In the genomic region with DNA sequence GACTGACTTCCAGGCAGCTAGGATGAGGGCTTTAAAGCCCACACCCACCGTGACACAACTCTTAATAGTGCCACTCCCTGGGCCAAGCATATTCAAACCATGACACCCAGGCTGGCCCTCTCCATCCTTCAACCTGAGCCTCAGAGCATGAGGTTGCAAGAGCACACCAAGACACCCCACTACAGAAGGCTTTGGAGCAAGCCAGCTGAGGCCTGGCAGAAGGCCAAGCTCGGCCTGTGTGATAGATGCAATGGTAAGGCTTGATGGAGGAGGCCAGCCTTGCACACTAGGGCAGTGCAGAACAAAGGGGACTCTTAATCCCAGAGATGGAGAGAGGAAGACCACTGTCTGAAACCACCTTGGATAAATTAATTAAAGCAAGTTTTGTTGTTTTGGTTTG, we compare ENCODE assay signal across 17 mouse cellular contexts. TPM values are rescaled to one million over a fixed set of nuclear protein-coding genes. Genes with fewer than 3 reads are reported as not detected.
DNase-seq lines count a peak whose midpoint lies in the region; ATAC-seq and TF ChIP-seq lines count a peak whose summit lies in the region.
"Had no signal": no experiment of that assay in that cellular context is flagged by ENCODE, and none has a peak within 500 bp of the region (broad histone marks: within the 10 kb centered on the region; RNA-seq: fewer than 3 reads in every experiment).

No protein-coding gene starts in this region.

- H3K9ac ChIP-seq in hindbrain, postnatal 0 days (replicated peaks; ENCODE audit: low read length): no peak overlapping the region
- H3K9ac ChIP-seq in hindbrain, embryonic 13.5 days: no peak overlapping the region
- H3K9ac ChIP-seq: forebrain, embryonic 12.5 days; heart, embryonic 15.5 days; hindbrain, embryonic 12.5 days had no signal

- ATAC-seq in hindbrain, postnatal 0 days: no peak
- no peak for ATAC-seq in hindbrain, embryonic 13.5 days (ENCODE audit: low FRiP score)
- ATAC-seq: intestine, embryonic 16.5 days had no signal

- DNase-seq in hindbrain, postnatal 0 days (ENCODE audit: low spot score): peak; percentile 30
- peak; percentile 43 to 45 for DNase-seq in right cerebral cortex, postnatal 10 days (ENCODE audit: low spot score in 2 of 2)
- no peak for DNase-seq in right cerebral cortex, adult 18-20 months
- peak; percentile 27 for DNase-seq in adrenal gland, postnatal 14 days
- peak; percentile 10 to 23 for DNase-seq in cerebellum, postnatal 36 days
- DNase-seq in urinary bladder, adult 18-20 months (ENCODE audit: low spot score in 2 of 2): no peak
- DNase-seq: embryo, embryonic 11 days; heart, adult 18-20 months; kidney, postnatal 14 days; thymus, adult 2 months had no signal

- no peak overlapping the region for H3K4me3 ChIP-seq in hindbrain, postnatal 0 days (ENCODE audit: low read length)
- H3K4me3 ChIP-seq in hindbrain, embryonic 13.5 days: no peak overlapping the region
- H3K4me3 ChIP-seq: forebrain, embryonic 12.5 days; heart, embryonic 15.5 days; hindbrain, embryonic 12.5 days; megakaryocyte, embryonic 14.5 days had no signal

- H3K4me2 ChIP-seq in hindbrain, postnatal 0 days (ENCODE audit: low read depth, low read length): no peak overlapping the region
- H3K4me2 ChIP-seq in hindbrain, embryonic 13.5 days: no peak overlapping the region
- H3K4me2 ChIP-seq: forebrain, embryonic 12.5 days; heart, embryonic 15.5 days; hindbrain, embryonic 12.5 days; liver, embryonic 11.5 days had no signal

- no peak for TF ChIP-seq CTCF in hindbrain, postnatal 0 days (IDR thresholded peaks at IDR 0.05; ENCODE audit: low read depth)

- H3K4me1 ChIP-seq in hindbrain, postnatal 0 days (ENCODE audit: insufficient read depth, low read length): peaks cover 5% of the 10 kb centered on the region; the same call in 1 of the 2 replicates
- peaks cover 13% of the 10 kb centered on the region for H3K4me1 ChIP-seq in hindbrain, embryonic 13.5 days (replicated peaks)

- no peaks in the 10 kb centered on the region for H3K36me3 ChIP-seq in hindbrain, postnatal 0 days (ENCODE audit: insufficient read depth, low read length)
- H3K36me3 ChIP-seq in hindbrain, embryonic 13.5 days: no peaks in the 10 kb centered on the region
- H3K36me3 ChIP-seq: forebrain, embryonic 12.5 days; heart, embryonic 15.5 days; hindbrain, embryonic 12.5 days had no signal

- no peaks in the 10 kb centered on the region for H3K9me3 ChIP-seq in hindbrain, postnatal 0 days (ENCODE audit: low read length)
- H3K9me3 ChIP-seq in hindbrain, embryonic 13.5 days: no peaks in the 10 kb centered on the region
- H3K9me3 ChIP-seq: forebrain, embryonic 12.5 days; heart, embryonic 15.5 days; hindbrain, embryonic 12.5 days had no signal

- H3K27ac ChIP-seq in hindbrain, postnatal 0 days: no peak overlapping the region
- H3K27ac ChIP-seq in hindbrain, embryonic 13.5 days: no peak overlapping the region
- H3K27ac ChIP-seq: forebrain, embryonic 12.5 days; heart, embryonic 15.5 days; hindbrain, embryonic 12.5 days had no signal

- 66% methylated on average over 2 of the region's 2 CpGs for WGBS in hindbrain, postnatal 0 days
- 88% methylated on average over 2 of the region's 2 CpGs for WGBS in hindbrain, embryonic 13.5 days

- no peaks in the 10 kb centered on the region for H3K27me3 ChIP-seq in hindbrain, postnatal 0 days (ENCODE audit: insufficient read depth, low read length)
- 0 out of 2 replicates have a peak, but pooled peaks cover 4% of the 10 kb centered on the region for H3K27me3 ChIP-seq in hindbrain, embryonic 13.5 days

RNA-seq across cellular contexts. Expression of gene Cgn, which starts 3.2 kb away (rescaled TPM):
- total RNA-seq in hindbrain, postnatal 0 days (2014; rRNA removed): 5.8 and 7.7 TPM in 2 replicates
- polyA plus RNA-seq in hindbrain, postnatal 0 days (2015; fragmentation: Nextera tagmentation; extraction: Ambion mirVana): 9.8 and 10.3 TPM in 2 replicates
- 7.4 and 7.6 TPM in 2 replicates for polyA plus RNA-seq in hindbrain, embryonic 13.5 days (2015; fragmentation: Nextera tagmentation; extraction: Ambion mirVana)
- total RNA-seq in adrenal gland, postnatal 14 days (2021): 2.0 and 3.3 TPM in 2 replicates

RNA-seq across cellular contexts. Expression of gene Pogz, which starts 47.9 kb away (rescaled TPM):
- 38.6 and 42.8 TPM in 2 replicates for total RNA-seq in hindbrain, postnatal 0 days (2014; rRNA removed)
- polyA plus RNA-seq in hindbrain, postnatal 0 days (2015; fragmentation: Nextera tagmentation; extraction: Ambion mirVana): 13.8 and 16.8 TPM in 2 replicates
- 22.7 and 23.4 TPM in 2 replicates for polyA plus RNA-seq in hindbrain, embryonic 13.5 days (2015; fragmentation: Nextera tagmentation; extraction: Ambion mirVana)
- total RNA-seq in adrenal gland, postnatal 14 days (2021): 29.1 and 31.4 TPM in 2 replicates

Comparison
In these comparisons a context has a peak if more than half of its experiments do, and no peak if none do; other contexts are left out.
1. DNase-seq: peak in hindbrain, postnatal 0 days (single experiment), right cerebral cortex, postnatal 10 days (2 of 2), adrenal gland, postnatal 14 days (single experiment) and cerebellum, postnatal 36 days (2 of 2); none in right cerebral cortex, adult 18-20 months (single experiment) and urinary bladder, adult 18-20 months (0 of 2).